Mouse (Mus musculus) CD8-positive naive resting alpha-beta T cell, adult 2 months (primary cell): ENCODE data around the gene Rgs3.

Experiments used
- DNase-seq, 2 experiments: peaks; one replicate each; pipeline ENCODE4 v3.0.0; 2022; ENCODE audit warnings: low read depth in 2 of 2, low spot score in 2 of 2

The Rgs3 gene

GRCm38 (mm10) chr4:62559797-62560329 is at the start of gene Rgs3:
Gene Rgs3, plus strand, starts transcription at chr4:62559847.
- no peak for DNase-seq

DNA sequence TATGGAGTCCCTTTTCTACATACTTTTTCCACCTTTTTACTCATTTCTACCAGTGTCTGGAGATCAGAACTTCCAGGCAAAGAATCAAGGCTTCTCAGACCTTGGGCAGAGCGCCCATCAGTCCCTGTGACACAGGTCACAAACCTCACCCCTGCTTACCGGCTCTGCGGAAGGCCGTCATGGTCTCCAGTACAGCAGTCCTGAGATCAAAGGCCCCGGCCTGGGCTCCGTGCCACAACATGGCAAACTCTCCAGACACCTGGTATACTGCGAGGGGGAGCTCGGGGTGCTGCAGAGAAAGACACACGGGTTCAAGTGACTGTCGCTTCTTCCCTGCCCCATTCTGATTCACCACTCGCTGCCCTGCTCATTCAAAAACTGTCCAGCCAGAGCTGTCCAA is 49.7 kb upstream of the Rgs3 start:
- DNase-seq = no peak

GRCm38 (mm10) chr4:62513998-62514506 is 45.6 kb upstream of the Rgs3 start:
- DNase-seq = no peak

DNA sequence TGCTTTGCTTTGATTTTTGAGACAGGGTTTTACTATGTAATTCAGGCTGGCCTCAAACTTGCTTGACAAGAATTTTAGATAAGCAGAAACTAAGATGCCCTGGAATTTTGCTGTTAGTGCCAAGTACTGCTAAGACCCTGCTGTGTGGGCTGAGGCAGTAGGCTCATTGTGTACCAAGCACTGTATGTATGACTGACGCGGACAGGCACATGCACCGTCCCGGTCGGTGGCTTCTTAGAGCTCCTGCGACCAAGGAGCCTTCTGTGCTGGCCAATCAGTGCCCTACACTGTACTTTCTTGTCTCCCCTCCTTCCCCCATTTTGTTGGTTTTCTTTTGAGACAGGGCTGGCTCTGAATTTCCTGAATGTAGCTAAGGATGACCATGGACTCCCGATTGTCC is 44.7 kb upstream of the Rgs3 start:
- DNase-seq = no peak

GRCm38 (mm10) chr4:62515490-62515889 is 44.2 kb upstream of the Rgs3 start:
- no peak for DNase-seq

DNA sequence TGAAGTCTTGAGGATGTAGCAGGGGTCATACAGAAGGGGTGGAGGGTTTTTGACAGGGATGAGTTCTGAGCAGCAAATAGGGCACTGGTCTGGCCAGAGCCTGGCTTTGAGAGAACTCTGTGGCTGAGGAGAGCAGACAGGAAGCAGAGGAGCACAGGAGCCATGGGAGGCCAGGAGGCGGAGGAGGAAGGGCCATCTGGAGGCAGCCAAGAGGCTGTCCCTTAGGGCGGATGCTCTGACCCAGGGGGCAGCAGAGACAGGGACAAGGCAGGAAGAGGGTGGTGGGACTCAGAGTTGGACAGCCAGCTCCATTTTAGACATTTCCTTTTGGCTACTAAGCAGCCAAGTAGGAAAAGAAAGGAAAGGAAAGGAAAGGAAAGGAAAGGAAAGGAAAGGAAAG is 43.6 kb upstream of the Rgs3 start:
- DNase-seq = no peak

DNA sequence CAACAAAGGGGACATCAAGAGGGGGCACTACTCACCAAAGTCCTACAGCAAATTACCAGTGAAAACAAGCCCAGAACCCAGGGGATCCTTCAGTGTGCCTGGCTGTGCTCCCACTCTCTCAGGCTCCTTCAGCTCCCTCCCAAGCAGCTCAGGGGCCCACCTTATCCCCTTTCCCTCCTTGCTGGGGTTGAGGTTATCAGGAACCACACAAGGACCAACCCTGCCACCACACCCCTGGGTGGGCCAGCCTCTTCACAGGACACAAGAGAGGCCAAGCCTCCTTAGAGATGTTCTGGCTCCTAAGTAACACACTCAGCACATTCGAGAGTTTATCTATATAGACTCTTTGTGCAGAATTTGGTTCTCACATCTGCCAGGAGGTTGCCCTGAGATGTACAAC is 43.1 kb upstream of the Rgs3 start:
- no peak for DNase-seq

- DNase-seq = no peak
These were observed 42.6 kb upstream of the Rgs3 start for GRCm38 (mm10) chr4:62517046-62517445.

DNA sequence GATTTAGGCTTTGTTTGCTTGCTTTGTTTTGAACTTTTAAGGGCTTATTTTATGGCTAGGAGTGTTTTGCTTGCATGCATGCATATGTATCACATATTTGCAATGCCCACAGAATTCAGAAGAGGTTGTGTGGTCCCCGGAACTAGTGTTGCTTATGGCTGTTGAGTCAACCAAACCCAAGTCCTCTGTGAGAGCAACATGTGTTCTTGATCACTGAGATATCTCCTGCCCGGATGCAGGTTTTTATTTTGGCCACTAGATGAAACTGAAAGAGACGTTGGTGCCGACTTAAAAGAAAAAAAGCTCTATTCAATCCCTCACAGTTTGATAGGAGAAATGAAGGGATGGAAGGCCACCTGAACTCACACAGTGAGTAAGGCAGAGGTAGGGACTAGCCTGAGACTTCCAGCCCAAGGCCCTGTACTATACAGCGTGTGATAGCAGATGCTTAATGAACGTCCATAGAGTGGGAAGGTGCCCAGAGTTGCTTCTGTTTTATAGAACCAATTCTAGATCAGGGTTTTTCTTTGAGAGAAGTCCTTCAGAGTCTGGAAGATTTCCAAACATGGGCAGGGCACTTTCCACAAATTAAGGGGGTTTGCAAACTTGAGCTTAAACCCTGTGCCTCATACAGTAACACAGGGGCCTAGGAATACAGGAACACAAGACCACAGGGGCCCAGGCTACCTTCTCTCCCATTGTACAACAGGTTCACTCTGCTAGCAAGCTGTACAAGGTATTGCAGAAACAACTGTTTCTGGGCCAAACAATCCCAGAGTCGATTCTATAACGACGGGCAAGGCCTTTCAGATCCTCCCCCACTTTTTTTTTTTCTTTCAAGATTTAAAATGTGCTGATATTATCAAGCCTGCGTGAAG is 41.9 kb upstream of the Rgs3 start:
- no peak for DNase-seq

DNA sequence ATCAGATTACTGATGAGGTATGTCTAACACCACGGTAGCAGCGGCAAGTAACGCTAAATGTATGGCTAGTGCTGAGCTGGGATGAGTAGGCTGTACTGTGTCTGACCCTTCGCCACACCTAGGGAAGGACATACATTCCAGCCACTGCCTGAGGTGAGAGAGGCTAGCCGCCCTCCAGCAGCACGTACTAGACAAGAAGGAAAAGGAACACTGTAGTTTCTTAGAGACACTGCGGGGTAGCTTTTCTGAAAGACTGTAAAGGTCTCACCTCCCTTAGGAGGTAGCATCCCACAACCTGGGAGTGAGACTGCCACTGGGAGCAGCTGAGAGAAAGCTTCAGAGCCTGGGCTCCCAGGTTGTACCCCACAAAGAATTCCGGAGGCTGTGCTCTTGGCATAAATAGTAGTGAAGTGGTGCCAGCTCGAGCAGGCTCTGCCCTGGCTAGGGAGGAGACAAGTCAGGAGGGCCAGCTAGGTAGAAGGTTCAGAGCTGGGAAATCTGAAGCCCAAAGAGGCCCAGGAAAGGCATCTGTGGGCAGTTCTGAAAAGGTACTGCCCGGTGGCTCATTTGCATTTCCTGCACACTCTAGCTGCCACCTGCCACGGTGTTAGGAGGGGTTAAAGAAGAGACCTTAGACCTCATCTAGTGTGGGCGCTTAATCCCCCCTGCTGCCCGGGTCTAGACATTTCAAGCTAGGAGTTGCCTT is 41.1 kb upstream of the Rgs3 start:
- DNase-seq = no peak

- no peak for DNase-seq
These were observed 40.4 kb upstream of the Rgs3 start for GRCm38 (mm10) chr4:62519122-62519848.

- peak; percentile 31 to 42 for DNase-seq
These were observed 39.8 kb upstream of the Rgs3 start, which contains the start of gene Alad for GRCm38 (mm10) chr4:62519849-62520233. Gene Alad, minus strand, starts transcription at chr4:62519918.

GRCm38 (mm10) chr4:62520892-62521400 is 38.7 kb upstream of the Rgs3 start:
- no peak for DNase-seq

DNA sequence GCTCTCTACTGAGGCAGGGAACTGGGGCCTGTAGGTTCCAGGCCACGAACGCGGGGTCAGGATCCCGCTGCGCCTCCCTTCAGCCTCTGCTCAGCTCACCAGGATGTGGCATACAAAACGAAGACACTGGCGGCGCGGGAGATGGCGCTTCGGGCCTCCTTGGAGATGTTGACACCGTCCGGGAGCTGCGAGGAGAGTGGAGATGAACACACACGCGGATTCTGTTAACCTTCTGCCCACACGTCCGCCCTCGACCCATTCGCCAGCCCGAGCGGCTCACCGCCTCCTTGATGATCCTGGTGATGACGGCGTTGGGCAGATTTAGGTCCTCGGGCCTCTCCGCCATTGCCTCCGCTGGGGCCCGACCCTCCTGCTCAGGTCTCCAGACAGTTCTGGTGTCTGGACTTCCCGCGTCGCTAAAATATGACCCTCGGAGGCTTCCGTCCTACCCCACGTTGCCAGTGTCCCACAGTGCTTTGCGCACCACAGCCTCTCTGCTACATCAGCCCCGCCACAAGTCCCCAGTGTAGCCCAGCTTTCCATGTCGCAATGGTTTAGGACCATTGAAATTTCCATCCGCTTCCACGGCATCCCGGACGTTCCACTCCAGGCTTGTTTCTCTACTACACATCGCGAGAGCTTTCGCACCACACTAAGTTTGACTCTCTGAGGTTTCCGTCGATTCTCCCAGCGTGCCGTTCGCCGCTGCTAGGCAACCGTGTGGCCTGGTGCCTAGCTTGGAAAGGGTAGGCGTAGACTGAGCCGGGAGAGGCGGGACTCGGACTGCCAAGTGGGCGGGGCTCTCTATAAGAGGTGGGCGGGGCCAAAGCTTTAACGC is 34.8 kb upstream of the Rgs3 start, which contains the start of the genes Pole3 and 4933430I17Rik:
Gene Pole3 (minus strand): TSS at position 418 of the 838 bp plus-strand sequence.
Gene 4933430I17Rik (plus strand): TSS at position 719 of the 838 bp plus-strand sequence.
- DNase-seq = peak; percentile 93 to 94

- DNase-seq = no peak
These were observed 34.2 kb upstream of the Rgs3 start for GRCm38 (mm10) chr4:62525489-62525811.

DNA sequence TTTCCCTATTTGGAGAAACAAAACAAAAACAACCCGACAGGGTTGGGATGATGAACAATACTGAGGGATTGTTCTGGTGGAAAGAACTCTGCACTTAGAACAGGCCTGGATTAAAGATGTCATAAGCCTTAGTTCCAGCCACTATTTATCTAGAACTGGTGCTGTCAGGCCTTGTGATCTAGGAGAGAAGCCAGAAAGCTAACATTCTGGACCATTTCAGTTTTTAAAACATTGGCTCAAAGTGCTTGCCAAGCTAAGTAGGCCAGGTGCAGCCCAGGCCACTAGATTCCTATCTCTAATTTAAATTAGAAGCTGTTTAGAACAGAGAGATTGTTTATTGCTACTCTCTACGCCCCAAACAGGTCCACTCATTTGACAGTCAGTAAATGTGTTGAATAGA is 33.4 kb upstream of the Rgs3 start:
- DNase-seq = no peak

DNA sequence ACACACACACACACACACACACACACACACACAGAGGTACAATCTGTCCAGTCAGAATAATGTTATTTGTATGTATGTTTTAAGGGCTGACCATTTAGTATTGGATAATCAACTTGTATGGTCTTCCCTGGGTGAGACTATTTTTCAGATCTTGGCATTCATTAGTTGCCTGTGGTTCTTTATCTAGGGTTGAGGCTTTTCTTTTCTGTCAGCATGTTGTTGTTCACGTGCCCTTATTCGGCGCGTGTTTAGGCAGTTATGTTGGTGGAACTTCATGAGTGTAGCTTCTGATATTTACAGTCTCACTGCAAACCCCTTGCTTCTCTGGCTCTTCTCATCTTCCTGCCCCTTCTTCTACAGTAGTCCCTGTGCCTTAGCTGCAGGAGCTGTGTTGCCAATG is 32.0 kb upstream of the Rgs3 start:
- DNase-seq = no peak

DNA sequence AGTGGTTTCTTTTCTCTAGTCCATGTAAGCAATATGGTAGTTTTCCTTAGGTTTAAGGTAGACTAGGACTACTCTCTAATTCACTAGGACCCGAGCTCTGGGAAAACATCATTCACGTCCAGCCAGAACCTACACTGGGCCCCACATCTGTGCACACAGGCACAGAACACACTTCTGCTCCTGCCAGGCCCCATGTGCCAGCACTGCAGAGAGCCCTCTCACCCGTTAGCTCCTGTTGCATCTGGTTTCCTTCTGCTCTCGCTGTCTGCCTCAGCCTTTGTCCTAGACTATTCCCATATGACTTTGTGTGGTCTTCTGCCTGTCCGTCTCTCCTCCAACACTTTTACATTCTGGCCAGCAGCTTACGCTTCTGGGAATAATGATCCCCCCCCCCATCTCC is 25.9 kb upstream of the Rgs3 start:
- no peak for DNase-seq

DNA sequence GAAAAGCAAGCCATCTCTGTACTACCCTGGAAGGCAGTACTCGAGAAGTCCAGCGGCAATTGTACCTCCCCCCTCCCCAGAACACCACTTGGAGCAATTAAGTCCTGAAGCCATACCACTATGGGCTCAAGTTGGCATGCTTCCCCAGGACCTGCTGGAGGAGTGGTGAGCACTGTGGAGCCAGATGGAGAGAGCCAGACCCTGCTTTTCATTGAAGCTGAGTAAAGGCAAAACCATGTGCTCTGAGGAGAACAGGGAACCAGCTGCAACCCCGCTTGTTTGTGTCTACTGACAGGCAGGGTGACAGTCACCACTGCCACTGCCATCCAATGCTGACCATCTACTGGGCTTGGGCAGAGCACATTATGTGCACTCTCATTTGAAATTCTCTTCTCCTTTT is 17.8 kb upstream of the Rgs3 start:
- no peak for DNase-seq

- DNase-seq = no peak
These were observed 15.9 kb upstream of the Rgs3 start for GRCm38 (mm10) chr4:62543782-62544181.
